Mouse (Mus musculus) heart, adult 2 months (tissue): ENCODE data around the gene Mfsd1. TPM values are rescaled to one million over a fixed set of nuclear protein-coding genes. Genes with fewer than 3 reads are reported as not detected.

Source experiments
- DNase-seq, 2 experiments: peaks; one replicate each; pipeline ENCODE4 v3.0.0; 2021
- H3K27ac ChIP-seq: fragments of 200-600 bp; 2 replicates; pipeline ENCODE4 v1.8.1; 2022
- H3K27me3 ChIP-seq: fragments of 200-500 bp; 2 replicates; pipeline ENCODE4 v1.6.1; 2012; ENCODE audit warnings: mild to moderate bottlenecking, low read length, inconsistent platforms, mixed read lengths; ENCODE audit not compliant: control insufficient read depth, insufficient read depth
- H3K36me3 ChIP-seq: fragments of 200-500 bp; 2 replicates; pipeline ENCODE4 v1.6.1; 2012; ENCODE audit warnings: low read length, inconsistent platforms; ENCODE audit not compliant: control insufficient read depth, insufficient read depth
- H3K4me1 ChIP-seq: fragments of 200-500 bp; 2 replicates; pipeline ENCODE4 v1.6.1; 2011; ENCODE audit warnings: low read length; ENCODE audit not compliant: control insufficient read depth, insufficient read depth
- H3K4me3 ChIP-seq: fragments of 200-600 bp; 2 replicates; pipeline ENCODE4 v1.8.1; 2022
- H3K79me2 ChIP-seq: fragments of 200-500 bp; replicated peaks from 2 replicates; pipeline ENCODE4 v1.6.1; 2012; ENCODE audit warnings: mild to moderate bottlenecking, inconsistent platforms, low read length, moderate library complexity, mixed read lengths; ENCODE audit not compliant: control insufficient read depth, insufficient read depth
- H3K9ac ChIP-seq: fragments of 200-500 bp; 2 replicates; pipeline ENCODE4 v1.6.1; 2012; ENCODE audit warnings: low read depth, mild to moderate bottlenecking, control low read depth, inconsistent platforms, low read length, mixed read lengths
- CTCF ChIP-seq: fragments of 200-600 bp; IDR thresholded peaks from 2 replicates; pipeline ENCODE4 v1.8.1; 2022; ENCODE audit warnings: antibody characterized with exemption, mild to moderate bottlenecking, moderate library complexity
- EP300 ChIP-seq: fragments of 200-500 bp; IDR thresholded peaks from 2 replicates; pipeline ENCODE4 v1.6.1; 2011; ENCODE audit warnings: low read depth, low read length, control low read depth; ENCODE audit not compliant: insufficient read depth
- POLR2A ChIP-seq: fragments of 200-500 bp; IDR thresholded peaks from 2 replicates; pipeline ENCODE4 v1.6.1; 2011; ENCODE audit warnings: mild to moderate bottlenecking, low read depth, low read length, control low read depth; ENCODE audit not compliant: insufficient read depth
- WGBS: fragments of 180-500 bp; shearing (Covaris S2); methylation state at CpG from one replicate; pipeline ENCODE4 v1.1.7; 2018; 5-methylcytosine and 5-hydroxymethylcytosine counted together
- intact Hi-C: fragments of 180-260 bp; cut with DNase I; formaldehyde crosslinking; loops from one replicate; pipeline ENCODE4 v1.15.1; 2025
- polyA plus RNA-seq: library from polyadenylated mRNA; depleted of rRNA; stranded (reverse); fragments of >200 nt; gene quantifications from 2 replicates; pipeline ENCODE4 v1.2.3, GENCODE M21; 2012; rRNA removed
- total RNA-seq, 2 experiments: library from RNA; stranded (reverse); gene quantifications; 2 replicates each; pipeline ENCODE4 v1.2.3; 2021

Mfsd1 gene
- total and polyA plus RNA-seq, 3 experiments: 15.3 to 28.5 (median 24.4) TPM

GRCm38 (mm10) chr3:67645640-67646466 is 63.3 kb downstream of the Mfsd1 start:
- intact Hi-C loops: no loop called here
- Histone ChIP-seq H3K4me3 (no peak overlapping the region), H3K79me2 (no peaks in the 10 kb centered on the region), H3K27me3 (no peaks in the 10 kb centered on the region), H3K4me1 (no peaks in the 10 kb centered on the region), H3K36me3 (no peaks in the 10 kb centered on the region), H3K9ac (no peak overlapping the region), H3K27ac (no peak overlapping the region)
- WGBS: 87% methylated on average over 7 of the region's 7 CpGs
- no peak for TF ChIP-seq EP300
- TF ChIP-seq POLR2A: no peak
- TF ChIP-seq CTCF: no peak
- DNase-seq: no peak

Other genes with a start within 250 kb of the Mfsd1 start
- 100 to 1,000 TPM; 177 to 189 TPM for gene Mlf1, start 208.6 kb upstream of the Mfsd1 start, total RNA-seq
- 52.7 and 117 TPM in 2 replicates for gene Mlf1, start 208.6 kb upstream of the Mfsd1 start, polyA plus RNA-seq
- not detected for gene Gm17402, start 207.6 kb upstream of the Mfsd1 start, total RNA-seq
- not detected in 2 replicates for gene Gm17402, start 207.6 kb upstream of the Mfsd1 start, polyA plus RNA-seq
- 100 to 1,000 TPM; 203 to 226 TPM for gene Gfm1, start 152.6 kb upstream of the Mfsd1 start, total RNA-seq
- gene Gfm1, start 152.6 kb upstream of the Mfsd1 start, polyA plus RNA-seq: 70.9 and 127 TPM in 2 replicates
- gene Lxn, start 118.8 kb upstream of the Mfsd1 start, total RNA-seq: 1 to 10 TPM; 2.6 to 4.5 TPM
- 8.8 and 11.0 TPM in 2 replicates for gene Lxn, start 118.8 kb upstream of the Mfsd1 start, polyA plus RNA-seq
- 1 to 10 TPM in 1 of 2 experiments, under 1 TPM in 1; 0.89 to 1.0 TPM for gene Rarres1, start 67.2 kb upstream of the Mfsd1 start, total RNA-seq
- gene Rarres1, start 67.2 kb upstream of the Mfsd1 start, polyA plus RNA-seq: 0.70 and 0.94 TPM in 2 replicates